In genomic region chr6:54043536-54043935, GRCm38 (mm10) we compare ENCODE assay signal across 24 mouse cellular contexts.
"Had no signal": no experiment of that assay in that cellular context is flagged by ENCODE, and none has a peak within 500 bp of the region (broad histone marks: within the 10 kb centered on the region; RNA-seq: fewer than 3 reads in every experiment).

No protein-coding gene starts in this region.

- H3K27me3 ChIP-seq: hindbrain, embryonic 15.5 days had no signal

- DNase-seq: gastrocnemius, postnatal 14 days; gastrocnemius, postnatal 36 days; heart, adult 18-20 months; heart, postnatal 10 days; heart, postnatal 36 days; kidney, adult 11 months; kidney, adult 2 months; kidney, adult 9 months; kidney, postnatal 14 days; kidney, postnatal 36 days; layer of hippocampus, adult 9-11 months; layer of hippocampus, postnatal 36 days; left cerebral cortex, postnatal 4 days had no signal

- H3K27ac ChIP-seq: heart, embryonic 10.5 days; hindbrain, embryonic 13.5 days; hindbrain, embryonic 15.5 days; hindbrain, postnatal 0 days; kidney, embryonic 15.5 days; kidney, postnatal 0 days; limb, embryonic 13.5 days; limb, embryonic 15.5 days; liver, embryonic 12.5 days; liver, embryonic 14.5 days had no signal

- H3K4me3 ChIP-seq: heart, embryonic 10.5 days; heart, embryonic 12.5 days; hindbrain, embryonic 13.5 days; hindbrain, embryonic 15.5 days; kidney, embryonic 15.5 days; limb, embryonic 13.5 days; limb, embryonic 15.5 days; liver, embryonic 12.5 days had no signal
